Comparison of ENCODE assay signal across 18 mouse cellular contexts in the genomic region with DNA sequence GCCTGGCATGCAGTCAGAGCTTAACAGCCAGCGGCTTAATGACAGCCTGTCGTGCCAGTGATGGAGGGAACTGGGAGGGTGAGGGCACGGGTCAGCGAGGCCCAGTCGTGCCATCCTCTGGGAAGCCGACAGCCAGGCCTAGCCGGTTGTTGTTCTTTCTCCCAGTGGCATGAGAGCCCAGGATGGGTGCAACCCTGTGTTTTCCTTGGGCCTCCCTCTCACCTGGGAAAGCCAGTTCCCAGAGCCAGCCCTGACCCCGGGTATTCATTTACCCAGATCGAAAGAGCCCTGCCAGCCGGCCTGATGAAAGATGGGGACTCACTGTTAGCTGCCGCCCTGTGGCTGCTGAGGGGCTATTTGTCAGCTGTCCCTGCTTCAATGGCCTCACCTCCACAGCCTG. TPM values are rescaled to one million over a fixed set of nuclear protein-coding genes. Genes with fewer than 3 reads are reported as not detected.
A peak's percentile ranks its signal among the peaks of the same experiment; 100 is the strongest.
DNase-seq lines count a peak whose midpoint lies in the region.
"Had no signal": no experiment of that assay in that cellular context is flagged by ENCODE, and none has a peak within 500 bp of the region (broad histone marks: within the 10 kb centered on the region; RNA-seq: fewer than 3 reads in every experiment).

No protein-coding gene starts in this region.

- H3K4me3 ChIP-seq in embryonic facial prominence, embryonic 10.5 days, result no peak overlapping the region
- H3K4me3 ChIP-seq: embryonic facial prominence, embryonic 12.5 days; forebrain, embryonic 15.5 days; heart, embryonic 15.5 days had no signal

- no peaks in the 10 kb centered on the region for H3K9me3 ChIP-seq in embryonic facial prominence, embryonic 10.5 days
- H3K9me3 ChIP-seq: embryonic facial prominence, embryonic 12.5 days; forebrain, embryonic 15.5 days; heart, embryonic 15.5 days had no signal

- peaks cover 27% of the 10 kb centered on the region for H3K4me1 ChIP-seq in embryonic facial prominence, embryonic 10.5 days
- H3K4me1 ChIP-seq: embryonic facial prominence, embryonic 12.5 days had no signal

- WGBS in embryonic facial prominence, embryonic 10.5 days, result 71% methylated on average over 11 of the region's 11 CpGs

- H3K27ac ChIP-seq in embryonic facial prominence, embryonic 10.5 days (replicated peaks), result peak overlapping the region; percentile 14; the same call in 1 of the 2 replicates
- H3K27ac ChIP-seq: embryonic facial prominence, embryonic 12.5 days; forebrain, embryonic 15.5 days; heart, embryonic 15.5 days had no signal

- peak; percentile 34 for DNase-seq in embryo, embryonic 10 days (ENCODE audit: low spot score)
- no peak for DNase-seq in embryo, embryonic 9.5 days (ENCODE audit: extremely low spot score)
- DNase-seq in embryonic facial prominence, embryonic 10.5 days (ENCODE audit: low spot score), result no peak
- DNase-seq in kidney, adult 8-10 months, result peak; percentile 54 to 76
- peak; percentile 18 for DNase-seq in neural tube, embryonic 10.5 days (ENCODE audit: extremely low spot score, low spot score)
- DNase-seq in adrenal gland, adult 18-20 months (ENCODE audit: low spot score in 2 of 2), result no peak
- no peak for DNase-seq in urinary bladder, postnatal 4 days (ENCODE audit: low spot score in 2 of 2)
- no peak for DNase-seq in liver
- DNase-seq: cerebellum, adult 2 months; gastrocnemius, postnatal 36 days had no signal

- peaks cover 55% of the 10 kb centered on the region for H3K27me3 ChIP-seq in embryonic facial prominence, embryonic 10.5 days (replicated peaks; ENCODE audit: low read depth, poor library complexity, severe bottlenecking)
- H3K27me3 ChIP-seq: forebrain, embryonic 15.5 days had no signal

- H3K36me3 ChIP-seq in embryonic facial prominence, embryonic 10.5 days (replicated peaks), result peaks cover 22% of the 10 kb centered on the region
- H3K36me3 ChIP-seq: embryonic facial prominence, embryonic 12.5 days; forebrain, embryonic 15.5 days; heart, embryonic 15.5 days had no signal

RNA-seq across cellular contexts. Expression of a gene that starts 35.1 kb away (rescaled TPM):
- polyA plus RNA-seq in embryonic facial prominence, embryonic 10.5 days (2016; fragmentation: Nextera tagmentation; extraction: Ambion mirVana), result not detected in 2 replicates
- not detected for total RNA-seq in adrenal gland, adult 18-20 months (2021)
- total RNA-seq: gastrocnemius, postnatal 36 days; left cerebral cortex, adult 18-20 months; monocyte, adult 5-6 weeks had no signal
- polyA plus RNA-seq: cerebellum, adult 2 months; embryonic facial prominence, embryonic 12.5 days; heart, embryonic 15.5 days; intestine, embryonic 16.5 days; liver, embryonic 11.5 days; urinary bladder, adult 2 months had no signal

RNA-seq across cellular contexts. Expression of a gene that starts 44.1 kb away (rescaled TPM):
- polyA plus RNA-seq in embryonic facial prominence, embryonic 10.5 days (2016; fragmentation: Nextera tagmentation; extraction: Ambion mirVana), result 22.0 and 29.5 TPM in 2 replicates
- total RNA-seq in adrenal gland, adult 18-20 months (2021), result under 1 TPM; 0.48 to 0.50 TPM
- total RNA-seq: gastrocnemius, postnatal 36 days; monocyte, adult 5-6 weeks had no signal

Comparison
In these comparisons a context has a peak if more than half of its experiments do, and no peak if none do; other contexts are left out.
1. DNase-seq: peak in embryo, embryonic 10 days (single experiment), kidney, adult 8-10 months (2 of 2) and neural tube, embryonic 10.5 days (single experiment); none in embryo, embryonic 9.5 days (single experiment), embryonic facial prominence, embryonic 10.5 days (single experiment), adrenal gland, adult 18-20 months (0 of 2), urinary bladder, postnatal 4 days (0 of 2) and liver (single experiment).